In the genomic region with DNA sequence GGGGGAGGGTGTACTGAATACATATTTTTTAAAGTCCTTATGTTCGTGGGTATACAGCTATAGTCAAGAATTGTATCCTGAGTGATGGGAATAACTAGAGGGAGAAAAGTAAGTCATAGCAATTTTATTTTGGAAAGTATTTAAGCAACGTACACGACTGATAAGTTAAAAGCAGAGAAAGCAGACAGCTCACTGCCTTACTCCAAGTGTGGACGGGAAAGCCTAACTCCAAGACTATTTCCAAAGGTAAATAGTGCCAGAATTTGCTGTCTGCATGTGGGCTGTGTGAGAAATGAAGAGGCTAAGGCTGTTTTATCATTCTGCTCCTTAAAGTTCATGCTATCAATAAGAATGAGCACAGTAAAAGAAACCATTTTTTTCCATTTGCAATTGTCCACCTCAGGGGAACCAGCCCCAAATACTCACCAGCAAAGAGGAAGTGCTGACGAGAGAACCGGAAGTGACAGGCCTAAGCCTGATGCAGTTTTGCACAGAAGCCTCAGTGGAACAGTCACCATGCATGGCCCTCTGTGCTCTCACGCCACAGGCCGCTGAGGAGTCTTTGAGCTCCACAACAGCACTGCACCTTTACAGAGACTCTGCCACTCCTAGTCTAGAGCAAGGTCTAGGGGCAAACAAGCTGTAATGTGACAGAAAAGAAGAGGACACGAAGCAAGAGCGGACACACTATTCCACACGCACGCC, we compare ENCODE assay signal across 1 mouse cellular context.
A peak's percentile ranks its signal among the peaks of the same experiment; 100 is the strongest.
TF ChIP-seq lines count a peak whose summit lies in the region.

No protein-coding gene starts in this region.

TF ChIP-seq in CH12.LX, 34 proteins besides CTCF, POLR2A, EP300 and RAD21 (continued from another document):
- TF ChIP-seq TBP (conservative IDR thresholded peaks at IDR 0.05; ENCODE audit: low read depth, low read length) (peak; percentile 95), CHD1 (IDR thresholded peaks at IDR 0.05; ENCODE audit: low read depth, low read length) (no peak; the same call in 1 of the 2 replicates)
